Mouse (Mus musculus) liver, embryonic 11.5 days (tissue): ENCODE measurements around the gene Ccdc34. TPM values are rescaled to one million over a fixed set of nuclear protein-coding genes. Genes with fewer than 3 reads are reported as not detected.
A peak's percentile ranks its signal among the peaks of the same experiment; 100 is the strongest.

Experiments
- ATAC-seq: fragments of 200-750 bp; cut with Nextera tagmentation; replicated peaks from 2 replicates; pipeline ENCODE4 v1.8.0; 2017; ENCODE audit warnings: moderate number of reproducible peaks, mild to moderate bottlenecking, moderate TSS enrichment, moderate library complexity; ENCODE audit not compliant: low FRiP score
- DNase-seq: peaks from one replicate; pipeline ENCODE4 v3.0.0-alpha.2; 2017; ENCODE audit warnings: low spot score
- H3K27ac ChIP-seq: fragments of 300-500 bp; sonication (generic); 2 replicates; pipeline ENCODE4 v1.5.1; 2014; ENCODE audit warnings: mild to moderate bottlenecking, low read depth, low read length, control low read depth
- H3K27me3 ChIP-seq: fragments of 300-500 bp; sonication (generic); replicated peaks from 2 replicates; pipeline ENCODE4 v1.6.1; 2014; ENCODE audit warnings: low read length, mixed read lengths; ENCODE audit not compliant: control insufficient read depth, insufficient read depth
- H3K36me3 ChIP-seq: fragments of 300-500 bp; sonication (generic); 2 replicates; pipeline ENCODE4 v1.6.1; 2014; ENCODE audit warnings: mild to moderate bottlenecking, low read length, moderate library complexity, mixed read lengths; ENCODE audit not compliant: control insufficient read depth, insufficient read depth
- H3K4me1 ChIP-seq: fragments of 300-500 bp; sonication (generic); replicated peaks from 2 replicates; pipeline ENCODE4 v1.6.1; 2014; ENCODE audit warnings: low read length, mixed read lengths; ENCODE audit not compliant: control insufficient read depth, insufficient read depth
- H3K4me2 ChIP-seq: fragments of 300-500 bp; sonication (generic); 2 replicates; pipeline ENCODE4 v1.6.1; 2014; ENCODE audit warnings: mild to moderate bottlenecking, control low read depth, moderate library complexity
- H3K4me3 ChIP-seq: fragments of 300-500 bp; sonication (generic); 2 replicates; pipeline ENCODE4 v1.5.1; 2014; ENCODE audit warnings: low read depth, low read length, control low read depth
- H3K9ac ChIP-seq: fragments of 300-500 bp; sonication (generic); 2 replicates; pipeline ENCODE4 v1.6.1; 2014; ENCODE audit warnings: low read depth, low read length, control low read depth
- H3K9me3 ChIP-seq: fragments of 300-500 bp; sonication (generic); 2 replicates; pipeline ENCODE4 v1.6.1; 2016; ENCODE audit warnings: low read length, inconsistent platforms, mixed read lengths; ENCODE audit not compliant: control insufficient read depth
- WGBS: fragments of 180-500 bp; shearing (Covaris S2); extraction: QIAGEN DNeasy Blood & Tissue Kit; methylation state at CpG from one replicate; pipeline ENCODE4 v1.1.7; 2014; 5-methylcytosine and 5-hydroxymethylcytosine counted together
- polyA plus RNA-seq: library from polyadenylated mRNA; unstranded; fragments of >200 nt; fragmentation: Nextera tagmentation; extraction: Ambion mirVana; gene quantifications from 2 replicates; pipeline ENCODE4 v1.2.1, GENCODE M21; 2014

The Ccdc34 gene
- polyA plus RNA-seq, 1 experiment from 2014 or later, result 42.5 TPM

GRCm38 (mm10) chr2:110172456-110172855 lies 154.8 kb downstream of the Ccdc34 start:
- H3K27ac ChIP-seq, result no peak overlapping the region
- no peak overlapping the region for H3K4me2 ChIP-seq
- no peak overlapping the region for H3K4me3 ChIP-seq
- DNase-seq (no peak), ATAC-seq (no peak)
- H3K9me3 ChIP-seq, result no peaks in the 10 kb centered on the region
- WGBS, result 77% methylated on average over 7 of the region's 7 CpGs
- no peaks in the 10 kb centered on the region for H3K4me1 ChIP-seq
- no peak overlapping the region for H3K9ac ChIP-seq
- H3K36me3 ChIP-seq, result no peaks in the 10 kb centered on the region
- no peaks in the 10 kb centered on the region for H3K27me3 ChIP-seq

GRCm38 (mm10) chr2:110173818-110174247 lies 156.2 kb downstream of the Ccdc34 start:
- H3K9me3 ChIP-seq, result no peaks in the 10 kb centered on the region
- no peak overlapping the region for H3K27ac ChIP-seq
- H3K4me1 ChIP-seq, result no peaks in the 10 kb centered on the region
- ATAC-seq (no peak), DNase-seq (no peak)
- H3K4me3 ChIP-seq, result no peak overlapping the region
- no peaks in the 10 kb centered on the region for H3K36me3 ChIP-seq
- no peak overlapping the region for H3K4me2 ChIP-seq
- WGBS, result 59% methylated on average over 7 of the region's 7 CpGs
- no peak overlapping the region for H3K9ac ChIP-seq
- H3K27me3 ChIP-seq, result no peaks in the 10 kb centered on the region

GRCm38 (mm10) chr2:110176761-110177400 lies 159.3 kb downstream of the Ccdc34 start:
- Histone ChIP-seq H3K9ac (no peak overlapping the region), H3K4me1 (0 out of 2 replicates have a peak, but pooled peaks cover 5% of the 10 kb centered on the region), H3K27me3 (no peaks in the 10 kb centered on the region), H3K36me3 (no peaks in the 10 kb centered on the region), H3K4me2 (no peak overlapping the region), H3K9me3 (no peaks in the 10 kb centered on the region), H3K4me3 (no peak overlapping the region), H3K27ac (no peak overlapping the region)
- no peak for ATAC-seq
- no peak for DNase-seq
- 56% methylated on average over 2 of the region's 2 CpGs for WGBS

- H3K9me3 ChIP-seq, result no peaks in the 10 kb centered on the region
- no peaks in the 10 kb centered on the region for H3K27me3 ChIP-seq
- H3K4me1 ChIP-seq, result 0 out of 2 replicates have a peak, but pooled peaks cover 5% of the 10 kb centered on the region
- H3K9ac ChIP-seq, result no peak overlapping the region
- WGBS, result 56% methylated on average over 2 of the region's 2 CpGs
- H3K27ac ChIP-seq, result no peak overlapping the region
- DNase-seq, result no peak
- no peak overlapping the region for H3K4me2 ChIP-seq
- no peaks in the 10 kb centered on the region for H3K36me3 ChIP-seq
- no peak overlapping the region for H3K4me3 ChIP-seq
- ATAC-seq, result no peak
These were observed 159.8 kb downstream of the Ccdc34 start for GRCm38 (mm10) chr2:110177406-110177805.

- no peaks in the 10 kb centered on the region for H3K27me3 ChIP-seq
- H3K4me3 ChIP-seq, result no peak overlapping the region
- H3K4me2 ChIP-seq, result no peak overlapping the region
- no peak overlapping the region for H3K27ac ChIP-seq
- H3K9ac ChIP-seq, result no peak overlapping the region
- no peaks in the 10 kb centered on the region for H3K9me3 ChIP-seq
- H3K36me3 ChIP-seq, result no peaks in the 10 kb centered on the region
- ATAC-seq, result no peak
- WGBS, result 81% methylated on average over 7 of the region's 7 CpGs
- no peak for DNase-seq
- 0 out of 2 replicates have a peak, but pooled peaks cover 5% of the 10 kb centered on the region for H3K4me1 ChIP-seq
These were observed 160.3 kb downstream of the Ccdc34 start for GRCm38 (mm10) chr2:110177879-110178278.

GRCm38 (mm10) chr2:110179669-110180315 lies 162.2 kb downstream of the Ccdc34 start:
- Histone ChIP-seq H3K4me1 (0 out of 2 replicates have a peak, but pooled peaks cover 5% of the 10 kb centered on the region), H3K36me3 (no peaks in the 10 kb centered on the region), H3K27me3 (0 out of 2 replicates have a peak, but pooled peaks cover 2% of the 10 kb centered on the region), H3K9me3 (no peaks in the 10 kb centered on the region), H3K4me2 (no peak overlapping the region), H3K27ac (0 out of 2 replicates have a peak overlapping the region, but pooled peaks have one; percentile 38), H3K4me3 (no peak overlapping the region), H3K9ac (no peak overlapping the region)
- ATAC-seq, result peak; percentile 48
- DNase-seq, result no peak
- WGBS, result 35% methylated on average over 10 of the region's 10 CpGs

GRCm38 (mm10) chr2:110180316-110180670 lies 162.7 kb downstream of the Ccdc34 start:
- ATAC-seq, result no peak; the same call in 1 of the 2 replicates

GRCm38 (mm10) chr2:110181666-110182065 lies 164.0 kb downstream of the Ccdc34 start:
- Histone ChIP-seq H3K4me3 (no peak overlapping the region), H3K4me2 (no peak overlapping the region), H3K27ac (no peak overlapping the region), H3K9me3 (no peaks in the 10 kb centered on the region), H3K27me3 (0 out of 2 replicates have a peak, but pooled peaks cover 2% of the 10 kb centered on the region), H3K36me3 (no peaks in the 10 kb centered on the region), H3K9ac (no peak overlapping the region), H3K4me1 (0 out of 2 replicates have a peak, but pooled peaks cover 5% of the 10 kb centered on the region)
- no peak for DNase-seq
- no peak for ATAC-seq
- 77% methylated on average over 6 of the region's 6 CpGs for WGBS

More at GRCm38 (mm10) chr2:110180316-110180670, 162.7 kb downstream of the Ccdc34 start:
- Histone ChIP-seq H3K27ac (0 out of 2 replicates have a peak overlapping the region, but pooled peaks have one; percentile 30), H3K9me3 (no peaks in the 10 kb centered on the region), H3K4me1 (0 out of 2 replicates have a peak, but pooled peaks cover 5% of the 10 kb centered on the region), H3K36me3 (no peaks in the 10 kb centered on the region), H3K4me2 (no peak overlapping the region), H3K27me3 (0 out of 2 replicates have a peak, but pooled peaks cover 2% of the 10 kb centered on the region), H3K4me3 (no peak overlapping the region), H3K9ac (no peak overlapping the region)
- 61% methylated on average over 7 of the region's 7 CpGs for WGBS
- no peak for DNase-seq
